Mouse (Mus musculus) lung, postnatal 0 days (tissue): ENCODE measurements at regions not wholly inside any gene's neighbourhood (a gene's known extent, or its start where the extent isn't known, plus 50 kb on each side); places are given as distances from the start of the nearest gene placed in this dataset.

Source experiments
- ATAC-seq: fragments of 200-750 bp; cut with Nextera tagmentation; 2 replicates; pipeline ENCODE4 v1.8.0; 2017; ENCODE audit warnings: moderate library complexity
- DNase-seq: peaks from one replicate; pipeline ENCODE4 v3.0.0-alpha.2; 2016; ENCODE audit warnings: low spot score
- H3K27ac ChIP-seq: fragments of 300-500 bp; sonication (generic); 2 replicates; pipeline ENCODE4 v1.5.1; 2014; ENCODE audit warnings: antibody characterized with exemption, mild to moderate bottlenecking, low read length, mixed read lengths
- H3K27me3 ChIP-seq: fragments of 300-500 bp; sonication (generic); replicated peaks from 2 replicates; pipeline ENCODE4 v1.6.1; 2014; ENCODE audit warnings: low read length, mixed read lengths; ENCODE audit not compliant: insufficient read depth
- H3K36me3 ChIP-seq: fragments of 300-500 bp; sonication (generic); 2 replicates; pipeline ENCODE4 v1.6.1; 2014; ENCODE audit warnings: low read length, mixed read lengths; ENCODE audit not compliant: insufficient read depth
- H3K4me1 ChIP-seq: fragments of 300-500 bp; sonication (generic); 2 replicates; pipeline ENCODE4 v1.6.1; 2014; ENCODE audit warnings: antibody characterized with exemption, low read depth, low read length, mixed read lengths; ENCODE audit not compliant: insufficient read depth
- H3K4me2 ChIP-seq: fragments of 300-500 bp; sonication (generic); replicated peaks from 2 replicates; pipeline ENCODE4 v1.6.1; 2014; ENCODE audit warnings: low read depth, mild to moderate bottlenecking, low read length, moderate library complexity, mixed read lengths
- H3K4me3 ChIP-seq: fragments of 300-500 bp; sonication (generic); 2 replicates; pipeline ENCODE4 v1.5.1; 2014; ENCODE audit warnings: low read depth, low read length
- H3K9ac ChIP-seq: fragments of 300-500 bp; sonication (generic); replicated peaks from 2 replicates; pipeline ENCODE4 v1.6.1; 2014; ENCODE audit warnings: low read depth, mild to moderate bottlenecking
- H3K9me3 ChIP-seq: fragments of 300-500 bp; sonication (generic); 2 replicates; pipeline ENCODE4 v1.6.1; 2016; ENCODE audit warnings: low read length, mixed read lengths
- CTCF ChIP-seq: IDR thresholded peaks from 2 replicates; pipeline ENCODE4 v1.5.1; 2016; ENCODE audit warnings: antibody characterized with exemption, mild to moderate bottlenecking
- EP300 ChIP-seq: IDR thresholded peaks from 2 replicates; pipeline ENCODE4 v1.6.1; 2016; ENCODE audit warnings: antibody characterized with exemption, mild to moderate bottlenecking, control low read depth
- WGBS: fragments of 180-500 bp; shearing (Covaris S2); extraction: QIAGEN DNeasy Blood & Tissue Kit; methylation state at CpG from one replicate; pipeline ENCODE4 v1.1.7; 2014; 5-methylcytosine and 5-hydroxymethylcytosine counted together

- Histone ChIP-seq H3K4me1 (no peaks in the 10 kb centered on the region), H3K9me3 (no peaks in the 10 kb centered on the region), H3K36me3 (no peaks in the 10 kb centered on the region), H3K9ac (no peak overlapping the region), H3K27ac (no peak overlapping the region), H3K4me2 (no peak overlapping the region), H3K4me3 (no peak overlapping the region), H3K27me3 (no peaks in the 10 kb centered on the region)
- DNase-seq (no peak), ATAC-seq (no peak)
- TF ChIP-seq CTCF = no peak
- TF ChIP-seq EP300 = no peak
- 77% methylated on average over 3 of the region's 3 CpGs for WGBS
Measured at GRCm38 (mm10) chr9:122650862-122651261, 96.3 kb upstream of the Topaz1 start.

- Histone ChIP-seq H3K9ac (no peak overlapping the region), H3K4me2 (no peak overlapping the region), H3K36me3 (no peaks in the 10 kb centered on the region), H3K4me1 (no peaks in the 10 kb centered on the region), H3K4me3 (no peak overlapping the region), H3K27me3 (no peaks in the 10 kb centered on the region), H3K27ac (no peak overlapping the region), H3K9me3 (no peaks in the 10 kb centered on the region)
- TF ChIP-seq CTCF = peak; percentile 19; the same call in 1 of the 2 replicates
- no peak for TF ChIP-seq EP300
- ATAC-seq (peak; percentile 54; the same call in 1 of the 2 replicates), DNase-seq (peak; percentile 39)
- 32% methylated on average over 17 of the region's 17 CpGs for WGBS
Measured at GRCm38 (mm10) chr9:122655583-122655982, 91.6 kb upstream of the Topaz1 start.

- Histone ChIP-seq H3K27me3 (no peaks in the 10 kb centered on the region), H3K9me3 (no peaks in the 10 kb centered on the region), H3K27ac (no peak overlapping the region), H3K9ac (no peak overlapping the region), H3K36me3 (no peaks in the 10 kb centered on the region), H3K4me2 (no peak overlapping the region), H3K4me3 (no peak overlapping the region), H3K4me1 (no peaks in the 10 kb centered on the region)
- ATAC-seq = no peak
- TF ChIP-seq CTCF (no peak), EP300 (no peak)
- DNase-seq = no peak
- 54% methylated on average over 9 of the region's 9 CpGs for WGBS
Measured at GRCm38 (mm10) chr9:122660050-122660449, 87.1 kb upstream of the Topaz1 start.

- Histone ChIP-seq H3K4me2 (no peak overlapping the region), H3K27ac (no peak overlapping the region), H3K4me3 (no peak overlapping the region), H3K9me3 (no peaks in the 10 kb centered on the region), H3K27me3 (no peaks in the 10 kb centered on the region), H3K36me3 (no peaks in the 10 kb centered on the region), H3K9ac (no peak overlapping the region), H3K4me1 (no peaks in the 10 kb centered on the region)
- ATAC-seq (no peak), DNase-seq (no peak)
- TF ChIP-seq EP300 (no peak), CTCF (no peak)
- WGBS = 40% methylated on average over 4 of the region's 5 CpGs
Measured at GRCm38 (mm10) chr9:122666978-122667645, 80.0 kb upstream of the Topaz1 start.

GRCm38 (mm10) chr9:122667646-122667981 lies 79.5 kb upstream of the Topaz1 start:
- no peaks in the 10 kb centered on the region for H3K36me3 ChIP-seq
- H3K27ac ChIP-seq = no peak overlapping the region
- no peak overlapping the region for H3K4me2 ChIP-seq
- ATAC-seq = no peak
- H3K9ac ChIP-seq = no peak overlapping the region
- no peaks in the 10 kb centered on the region for H3K9me3 ChIP-seq
- H3K27me3 ChIP-seq = no peaks in the 10 kb centered on the region
- no peaks in the 10 kb centered on the region for H3K4me1 ChIP-seq
- no peak for DNase-seq
- 54% methylated on average over 3 of the region's 3 CpGs for WGBS
- no peak overlapping the region for H3K4me3 ChIP-seq
- TF ChIP-seq CTCF (no peak), EP300 (no peak)

GRCm38 (mm10) chr9:122673777-122674176 lies 73.4 kb upstream of the Topaz1 start:
- no peaks in the 10 kb centered on the region for H3K27me3 ChIP-seq
- H3K4me2 ChIP-seq = no peak overlapping the region
- no peaks in the 10 kb centered on the region for H3K4me1 ChIP-seq
- H3K9ac ChIP-seq = no peak overlapping the region
- ATAC-seq (no peak), DNase-seq (no peak)
- H3K9me3 ChIP-seq = no peaks in the 10 kb centered on the region
- TF ChIP-seq EP300 (no peak), CTCF (no peak)
- no peaks in the 10 kb centered on the region for H3K36me3 ChIP-seq
- no peak overlapping the region for H3K27ac ChIP-seq
- H3K4me3 ChIP-seq = no peak overlapping the region
- 76% methylated on average over 3 of the region's 3 CpGs for WGBS
